Mouse (Mus musculus) layer of hippocampus, postnatal 36 days (tissue): ENCODE results near the gene Gtf2ird1. TPM values are rescaled to one million over a fixed set of nuclear protein-coding genes. Genes with fewer than 3 reads are reported as not detected.

Experiments
- DNase-seq, 2 experiments: peaks; one replicate each; pipeline ENCODE4 v3.0.0; 2022
- microRNA-seq, 2 experiments: library from miRNA; unstranded; fragments of <30 nt; microRNA quantifications; one replicate each; pipeline ENCODE4 v1.2.0; 2021
- total RNA-seq, 2 experiments: library from RNA; stranded (reverse); gene quantifications; 2 replicates each; pipeline ENCODE4 v1.2.3; 2021

Gene Gtf2ird1
- total RNA-seq, 2 experiments from 2014 or later: 28.4 to 31.3 TPM

DNA sequence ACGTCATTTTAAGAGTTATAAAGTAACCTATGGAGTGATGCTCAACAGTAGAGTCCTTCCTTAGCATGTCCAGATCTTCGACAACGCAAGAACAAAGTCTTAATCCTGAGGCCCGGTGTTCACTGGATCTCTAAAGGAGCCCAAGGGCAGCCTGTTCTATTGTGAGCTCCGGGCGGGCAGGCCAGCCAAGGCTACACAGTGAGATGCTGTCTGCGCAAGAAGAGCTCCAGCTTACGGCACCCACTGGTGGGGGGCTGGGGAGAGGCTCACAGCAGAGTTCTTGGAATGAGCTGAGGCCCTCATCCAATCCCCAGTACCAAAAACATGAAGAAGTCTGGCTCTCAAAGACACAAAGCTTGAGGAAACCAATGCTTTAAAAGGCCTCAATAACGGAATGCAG, 146.3 kb downstream of the Gtf2ird1 start:
- no peak for DNase-seq

DNA sequence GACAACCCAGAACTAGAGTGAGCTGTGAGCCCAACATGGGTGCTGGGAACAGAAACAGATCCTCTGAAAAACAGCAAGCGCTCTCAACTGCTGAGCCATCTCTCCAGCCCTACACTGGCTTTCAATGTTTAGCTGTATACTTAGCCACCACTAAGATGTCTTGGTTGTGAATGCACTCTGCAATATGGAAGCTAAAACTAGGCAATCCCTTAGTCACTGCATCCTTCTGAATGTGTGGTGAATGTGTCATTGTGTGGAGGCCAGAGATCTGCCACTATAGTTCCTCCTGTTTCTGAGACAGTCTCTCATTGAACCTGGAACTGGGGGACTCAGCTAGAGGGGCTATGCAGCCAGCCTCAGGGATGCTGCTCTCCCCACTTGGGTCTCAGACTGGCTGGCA, 147.2 kb downstream of the Gtf2ird1 start:
- DNase-seq: no peak

Small RNA genes lying within 50 kb of the gene (microRNA-seq; reads per million reads assigned to microRNA genes)
- 0 reads per million in 2 experiments for gene Gm26340
- 0 reads per million in 2 experiments for gene Mir3965

Other genes starting within 250 kb of the Gtf2ird1 start
- 1 to 10 TPM; 6.3 to 9.3 TPM for gene Ncf1, start 227.1 kb downstream of the Gtf2ird1 start, total RNA-seq
- 100 to 1,000 TPM; 215 to 234 TPM for gene Gtf2i, start 142.0 kb downstream of the Gtf2ird1 start, total RNA-seq
- gene Clip2, start 95.7 kb upstream of the Gtf2ird1 start, total RNA-seq: 100 to 1,000 TPM in 1 of 2 experiments, 10 to 100 TPM in 1; 96.7 to 105 TPM
- gene Syna, start 103.5 kb upstream of the Gtf2ird1 start, total RNA-seq: 1 to 10 TPM; 5.1 to 5.2 TPM
- gene Rfc2, start 124.7 kb upstream of the Gtf2ird1 start, total RNA-seq: 10 to 100 TPM; 50.0 to 50.5 TPM
- 1 to 10 TPM; 3.4 to 3.7 TPM for gene Lat2, start 158.3 kb upstream of the Gtf2ird1 start, total RNA-seq
- 100 to 1,000 TPM; 304 to 317 TPM for gene Eif4h, start 182.8 kb upstream of the Gtf2ird1 start, total RNA-seq
- gene Limk1, start 231.9 kb upstream of the Gtf2ird1 start, total RNA-seq: 10 to 100 TPM; 39.1 to 40.1 TPM